Mouse (Mus musculus) heart, adult 2 months (tissue): ENCODE measurements around the gene Ccndbp1.

ENCODE experiments used
- CTCF ChIP-seq: fragments of 200-600 bp; IDR thresholded peaks from 2 replicates; pipeline ENCODE4 v1.8.1; 2022; ENCODE audit warnings: antibody characterized with exemption, mild to moderate bottlenecking, moderate library complexity
- POLR2A ChIP-seq: fragments of 200-500 bp; IDR thresholded peaks from 2 replicates; pipeline ENCODE4 v1.6.1; 2011; ENCODE audit warnings: mild to moderate bottlenecking, low read depth, low read length, control low read depth; ENCODE audit not compliant: insufficient read depth

- TF ChIP-seq CTCF = peak; percentile 71
- TF ChIP-seq POLR2A = no peak
Measured at GRCm38 (mm10) chr2:121041098-121041497, 32.9 kb downstream of the Ccndbp1 start.
